Mouse (Mus musculus): Measurements from ENCODE around the gene Sptbn2.

DNA sequence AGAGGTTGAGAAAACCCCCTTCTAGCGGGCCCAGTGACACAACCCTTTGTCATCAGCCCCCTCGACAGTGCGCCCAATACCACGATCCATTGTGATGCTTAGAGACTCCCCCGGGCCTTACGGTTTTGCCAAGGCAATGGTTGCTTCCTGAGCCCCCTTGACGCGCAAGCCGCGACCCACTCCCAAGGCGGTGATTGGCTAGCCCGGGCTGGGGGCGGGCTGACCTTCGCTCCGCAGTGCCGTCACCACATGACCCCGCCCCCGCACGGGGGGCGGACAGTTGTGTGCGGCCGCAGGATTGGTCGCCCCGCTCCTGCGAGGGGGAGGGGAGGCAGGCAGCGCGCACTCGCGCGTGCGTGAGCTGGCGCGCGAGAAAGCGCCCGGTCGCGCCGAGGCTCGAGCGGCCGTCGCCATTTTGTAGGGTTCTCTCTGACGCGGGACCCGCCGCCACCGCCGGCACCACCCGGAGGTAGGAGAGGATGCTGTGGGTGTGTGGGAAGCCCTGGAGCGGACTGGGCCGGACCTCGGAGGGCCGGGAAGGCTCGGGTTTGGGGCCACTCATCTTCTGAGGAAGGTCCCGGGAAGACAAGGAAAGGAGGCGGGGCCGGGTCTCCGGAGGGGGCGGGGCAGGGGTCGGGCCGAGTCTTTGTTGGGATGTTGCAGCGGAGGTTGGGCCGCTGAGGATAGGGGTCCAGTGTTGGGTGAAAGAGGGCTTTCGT lies 45.4 kb downstream of the Sptbn2 start, which contains the start of gene Rbm4b:
- no peak for TF ChIP-seq CTCF (IDR thresholded peaks at IDR 0.05; ENCODE audit: low read depth)
- TF ChIP-seq EP300 (IDR thresholded peaks at IDR 0.05; ENCODE audit: low read depth), result peak; percentile 83; the same call in 1 of the 2 replicates

Measured in heart, postnatal 0 days (tissue).